Mouse (Mus musculus): Measurements from ENCODE around the gene Cyp4f39. TPM values are rescaled to one million over a fixed set of nuclear protein-coding genes. Genes with fewer than 3 reads are reported as not detected.

Cyp4f39 gene
- total and polyA plus RNA-seq, 3 experiments: 0.64 to 0.70 (median 0.64) TPM

DNA sequence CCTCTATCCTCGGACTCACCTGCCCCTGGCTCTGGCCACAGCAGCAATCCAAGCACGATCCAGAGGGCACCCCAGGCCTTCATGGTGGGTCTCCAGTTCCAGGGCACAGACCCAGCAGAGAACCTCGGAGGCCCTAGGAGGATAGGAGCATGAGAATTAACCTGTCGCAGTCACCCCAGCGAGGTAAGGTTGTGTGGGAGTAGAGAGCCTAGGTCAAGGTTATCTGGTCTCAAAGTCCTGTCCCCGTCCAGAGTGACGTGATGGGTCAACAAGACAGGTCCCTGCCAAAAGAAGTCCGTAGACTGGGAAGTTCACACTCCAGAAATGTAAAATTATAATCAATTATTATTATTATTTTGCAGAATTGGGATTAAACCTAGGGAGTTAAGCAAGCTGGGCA, 31.7 kb upstream of the Cyp4f39 start:
- in situ Hi-C loops (cut with MboI; ENCODE audit: low pct_ligation_motif_present, low pct_unique_long_range_greater_than_20kb, low sequenced_read_pairs): no loop called here
- Histone ChIP-seq H3K36me3 (replicated peaks in 1 of 2; ENCODE audit: control insufficient read depth in 1 of 2, insufficient read depth in 1 of 2, low read length in 1 of 2) (peaks cover 0 to 23% of the 10 kb centered on the region in 2 experiments), H3K4me2 (ENCODE audit: insufficient read depth, low read depth, poor library complexity, severe bottlenecking) (no peak overlapping the region), H3K27me3 (replicated peaks) (no peaks in the 10 kb centered on the region), H3K9me3 (replicated peaks; ENCODE audit: low read length) (no peaks in the 10 kb centered on the region), H3K79me2 (replicated peaks; ENCODE audit: control insufficient read depth, extremely low read depth, insufficient read depth, poor library complexity, severe bottlenecking) (no peaks in the 10 kb centered on the region), H3K4me1 (ENCODE audit: control insufficient read depth in 1 of 2, insufficient read depth in 2 of 2) (peaks cover 16 to 33% of the 10 kb centered on the region in 2 experiments), H3K9ac (ENCODE audit: insufficient read depth, low read depth) (no peak overlapping the region), H3K4me3 (replicated peaks in 1 of 3; ENCODE audit: low read depth in 2 of 3, low read length in 2 of 3, poor library complexity in 1 of 3) (no peak overlapping the region), H3K27ac (ENCODE audit: insufficient read depth, low read depth) (no peak overlapping the region)
- no peak for DNase-seq (ENCODE audit: extremely low read depth)
- dilution Hi-C loops (cut with MboI; ENCODE audit: extremely low pct_ligation_motif_present, extremely low pct_unique_long_range_greater_than_20kb, low sequenced_read_pairs): no loop called here
- TF ChIP-seq CHD1 (IDR thresholded peaks at IDR 0.05; ENCODE audit: low read depth, low read length) (no peak), IRF4 (IDR thresholded peaks at IDR 0.05; ENCODE audit: low read depth, low read length) (no peak), JUN (IDR thresholded peaks at IDR 0.05; ENCODE audit: insufficient read depth, low read depth, low read length) (no peak), ZKSCAN1 (IDR thresholded peaks at IDR 0.05; ENCODE audit: borderline replicate concordance, low read depth, low read length) (no peak), GABPA (IDR thresholded peaks at IDR 0.05; ENCODE audit: insufficient replicate concordance, low read depth, low read length) (no peak), TBP (conservative IDR thresholded peaks at IDR 0.05; ENCODE audit: low read depth, low read length) (no peak), MYC (IDR thresholded peaks at IDR 0.05; ENCODE audit: low read depth, low read length) (no peak), USF1 (IDR thresholded peaks at IDR 0.05; ENCODE audit: low read depth, low read length) (no peak), NELFE (IDR thresholded peaks at IDR 0.05; ENCODE audit: low read depth, low read length) (no peak), UBTF (IDR thresholded peaks at IDR 0.05; ENCODE audit: low read depth, low read length) (no peak), ZC3H11A (IDR thresholded peaks at IDR 0.05; ENCODE audit: low read depth, low read length) (no peak), POLR2AphosphoS2 (IDR thresholded peaks at IDR 0.05; ENCODE audit: low read depth, low read length) (no peak), MAX (IDR thresholded peaks at IDR 0.05; ENCODE audit: low read length) (no peak), EP300 (IDR thresholded peaks at IDR 0.05; ENCODE audit: low read length) (no peak), POLR2A (IDR thresholded peaks at IDR 0.05; ENCODE audit: low read depth, low read length) (no peak)

DNA sequence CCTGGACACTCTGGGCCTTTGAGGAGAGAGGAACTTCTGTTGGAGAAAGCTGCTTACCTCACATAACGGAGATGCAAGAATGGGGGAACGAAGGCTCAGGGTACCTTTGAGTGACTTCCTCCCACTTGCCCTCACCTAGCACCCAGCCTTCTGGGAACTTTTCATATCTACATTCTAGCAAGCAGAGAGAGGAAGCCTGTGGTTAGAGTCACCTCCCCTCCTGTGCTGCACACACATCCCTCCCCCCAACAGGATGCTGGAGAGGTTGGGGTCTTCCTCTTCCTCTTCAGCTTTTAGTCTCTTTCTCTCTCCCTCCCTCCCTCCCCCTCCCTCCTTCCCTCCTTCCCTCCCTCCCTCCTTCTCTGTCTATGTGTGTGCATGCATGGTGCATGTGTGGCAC, 28.5 kb upstream of the Cyp4f39 start, which contains the start of gene Pglyrp2:
TSS of gene Pglyrp2 (minus strand) at position 134 of the 400 bp plus-strand sequence.
- H3K4me1 ChIP-seq (ENCODE audit: control insufficient read depth in 1 of 2, insufficient read depth in 2 of 2): peaks cover 23 to 39% of the 10 kb centered on the region in 2 experiments
- H3K4me2 ChIP-seq (ENCODE audit: insufficient read depth, low read depth, poor library complexity, severe bottlenecking): peak within 1 kb of the TSS; percentile 61
- H3K4me3 ChIP-seq (replicated peaks in 1 of 3; ENCODE audit: low read depth in 2 of 3, low read length in 2 of 3, poor library complexity in 1 of 3): peak within 1 kb of the TSS in 1 of 3 experiments; percentile 2
- no peak within 1 kb of the TSS for H3K27ac ChIP-seq (ENCODE audit: insufficient read depth, low read depth)
- H3K27me3 ChIP-seq (replicated peaks): no peaks in the 10 kb centered on the region
- DNase-seq (ENCODE audit: extremely low read depth): no peak
- no peaks in the 10 kb centered on the region for H3K9me3 ChIP-seq (replicated peaks; ENCODE audit: low read length)
- in situ Hi-C loops (cut with MboI; ENCODE audit: low pct_ligation_motif_present, low pct_unique_long_range_greater_than_20kb, low sequenced_read_pairs) (no loop called here), dilution Hi-C loops (cut with MboI; ENCODE audit: extremely low pct_ligation_motif_present, extremely low pct_unique_long_range_greater_than_20kb, low sequenced_read_pairs) (no loop called here)
- TF ChIP-seq POLR2AphosphoS2 (IDR thresholded peaks at IDR 0.05; ENCODE audit: low read depth, low read length) (no peak), MXI1 (IDR thresholded peaks at IDR 0.05; ENCODE audit: low read depth, low read length) (no peak), POLR2A (IDR thresholded peaks at IDR 0.05; ENCODE audit: low read depth, low read length) (no peak), KAT2A (IDR thresholded peaks at IDR 0.05; ENCODE audit: insufficient replicate concordance, low read length) (no peak), MAX (IDR thresholded peaks at IDR 0.05; ENCODE audit: low read length) (no peak), JUND (conservative IDR thresholded peaks at IDR 0.05; ENCODE audit: low read depth, low read length) (no peak), ETS1 (conservative IDR thresholded peaks at IDR 0.05; ENCODE audit: low read depth, low read length) (no peak), GABPA (IDR thresholded peaks at IDR 0.05; ENCODE audit: insufficient replicate concordance, low read depth, low read length) (no peak), RCOR1 (conservative IDR thresholded peaks at IDR 0.05; ENCODE audit: low read depth, low read length) (no peak)
- H3K36me3 ChIP-seq (replicated peaks in 1 of 2; ENCODE audit: control insufficient read depth in 1 of 2, insufficient read depth in 1 of 2, low read length in 1 of 2): peaks cover 0 to 3% of the 10 kb centered on the region in 2 experiments
- no peaks in the 10 kb centered on the region for H3K79me2 ChIP-seq (replicated peaks; ENCODE audit: control insufficient read depth, extremely low read depth, insufficient read depth, poor library complexity, severe bottlenecking)
- no peak within 1 kb of the TSS; the same call in 1 of the 2 replicates for H3K9ac ChIP-seq (ENCODE audit: insufficient read depth, low read depth)
